Mouse (Mus musculus) monocyte, adult 59 days (primary cell): ENCODE data around the gene Nae1. TPM values are rescaled to one million over a fixed set of nuclear protein-coding genes. Genes with fewer than 3 reads are reported as not detected.

Experiments used
- total RNA-seq, 2 experiments: library from RNA; stranded (reverse); gene quantifications; one replicate each; pipeline ENCODE4 v1.2.4; 2023

Gene Nae1
- total RNA-seq: 10 to 100 TPM; 20.2 to 26.1 TPM

DNA sequence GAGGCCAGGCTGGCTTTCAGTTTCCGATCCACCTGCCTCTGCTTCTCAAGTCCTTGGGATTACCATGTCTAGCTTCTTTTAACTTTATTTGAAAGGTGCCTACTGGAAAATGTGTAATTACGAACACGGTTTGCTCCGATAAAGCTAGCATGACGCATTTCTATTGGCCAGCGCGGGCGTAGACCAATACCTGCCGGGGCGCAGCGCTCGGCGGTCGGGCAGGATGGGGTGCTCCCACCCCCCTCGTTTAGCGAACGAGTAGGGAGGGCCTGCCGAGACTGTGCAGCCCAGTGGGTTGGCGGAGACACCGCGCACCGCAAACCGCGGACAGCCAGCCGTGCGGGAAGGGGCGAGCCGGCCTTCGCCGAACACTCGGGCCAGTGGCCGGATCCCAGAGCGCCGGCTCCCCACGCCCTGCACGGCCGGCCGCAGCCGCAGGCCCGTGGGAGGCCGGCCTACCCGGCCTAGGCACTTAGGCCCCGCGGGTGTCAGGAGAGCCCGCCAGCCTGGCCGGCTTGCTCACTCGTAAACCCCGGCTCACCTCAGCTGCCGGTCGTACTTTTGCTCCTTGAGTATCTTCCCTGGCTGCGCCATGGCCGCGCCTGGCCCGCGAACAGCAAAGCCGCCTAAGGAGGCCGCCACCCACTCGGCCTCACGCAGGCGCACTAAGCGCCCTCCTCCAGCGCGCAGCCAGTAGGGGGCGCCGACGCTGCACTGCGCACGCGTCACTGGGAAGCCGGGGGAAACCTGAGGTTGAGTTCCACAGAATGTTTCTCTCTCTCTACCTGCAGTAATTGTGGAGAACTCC, at the start of gene Nae1, which contains the start of gene Car7:
Gene Nae1 (minus strand): TSS at position 667 of the 808 bp plus-strand sequence.
Gene Car7 (plus strand): TSS at position 719 of the 808 bp plus-strand sequence.

GRCm38 (mm10) chr8:104509061-104510006, 25.1 kb downstream of the Nae1 start, which contains the start of gene Terb1:
TSS of gene Terb1 (minus strand) at chr8:104509910.

Other genes with a start within 250 kb of the Nae1 start
- gene Cmtm2a, start 241.5 kb downstream of the Nae1 start, total RNA-seq: not detected
- not detected for gene Gm45711, start 224.6 kb downstream of the Nae1 start, total RNA-seq
- not detected for gene Cmtm1, start 224.5 kb downstream of the Nae1 start, total RNA-seq
- gene Gm11020, start 213.1 kb downstream of the Nae1 start, total RNA-seq: not detected
- gene Cmtm2b, start 212.4 kb downstream of the Nae1 start, total RNA-seq: not detected
- 100 to 1,000 TPM; 150 to 162 TPM for gene Cmtm3, start 195.2 kb downstream of the Nae1 start, total RNA-seq
- gene Cmtm4, start 138.8 kb downstream of the Nae1 start, total RNA-seq: 1 to 10 TPM; 3.4 to 3.6 TPM
- gene Dync1li2, start 91.6 kb downstream of the Nae1 start, total RNA-seq: 10 to 100 TPM; 62.9 to 78.2 TPM
- not detected for gene Terb1, start 24.7 kb downstream of the Nae1 start, total RNA-seq
- 1 to 10 TPM in 1 of 2 experiments, under 1 TPM in 1; 0.43 to 1.6 TPM for gene Car7, start 52 bp upstream of the Nae1 start, total RNA-seq
- 10 to 100 TPM; 10.9 to 11.4 TPM for gene Pdp2, start 56.8 kb upstream of the Nae1 start, total RNA-seq
- gene Cdh16, start 89.8 kb upstream of the Nae1 start, total RNA-seq: not detected
- gene Rrad, start 96.7 kb upstream of the Nae1 start, total RNA-seq: 10 to 100 TPM; 12.1 to 12.6 TPM
- 10 to 100 TPM; 24.0 to 25.6 TPM for gene Ciao2b, start 107.3 kb upstream of the Nae1 start, total RNA-seq
- gene Ces2a, start 199.4 kb upstream of the Nae1 start, total RNA-seq: not detected